Mouse (Mus musculus) duodenum, adult 2 months (tissue): ENCODE data around the gene Pot1b. TPM values are rescaled to one million over a fixed set of nuclear protein-coding genes. Genes with fewer than 3 reads are reported as not detected.

ENCODE experiments used
- polyA plus RNA-seq: library from polyadenylated mRNA; depleted of rRNA; stranded (reverse); fragments of >200 nt; gene quantifications from 2 replicates; pipeline ENCODE4 v1.2.3, GENCODE M21; 2012; ENCODE audit warnings: low replicate concordance; rRNA removed

The Pot1b gene
- polyA plus RNA-seq = 0.14 and 0.64 TPM in 2 replicates

DNA sequence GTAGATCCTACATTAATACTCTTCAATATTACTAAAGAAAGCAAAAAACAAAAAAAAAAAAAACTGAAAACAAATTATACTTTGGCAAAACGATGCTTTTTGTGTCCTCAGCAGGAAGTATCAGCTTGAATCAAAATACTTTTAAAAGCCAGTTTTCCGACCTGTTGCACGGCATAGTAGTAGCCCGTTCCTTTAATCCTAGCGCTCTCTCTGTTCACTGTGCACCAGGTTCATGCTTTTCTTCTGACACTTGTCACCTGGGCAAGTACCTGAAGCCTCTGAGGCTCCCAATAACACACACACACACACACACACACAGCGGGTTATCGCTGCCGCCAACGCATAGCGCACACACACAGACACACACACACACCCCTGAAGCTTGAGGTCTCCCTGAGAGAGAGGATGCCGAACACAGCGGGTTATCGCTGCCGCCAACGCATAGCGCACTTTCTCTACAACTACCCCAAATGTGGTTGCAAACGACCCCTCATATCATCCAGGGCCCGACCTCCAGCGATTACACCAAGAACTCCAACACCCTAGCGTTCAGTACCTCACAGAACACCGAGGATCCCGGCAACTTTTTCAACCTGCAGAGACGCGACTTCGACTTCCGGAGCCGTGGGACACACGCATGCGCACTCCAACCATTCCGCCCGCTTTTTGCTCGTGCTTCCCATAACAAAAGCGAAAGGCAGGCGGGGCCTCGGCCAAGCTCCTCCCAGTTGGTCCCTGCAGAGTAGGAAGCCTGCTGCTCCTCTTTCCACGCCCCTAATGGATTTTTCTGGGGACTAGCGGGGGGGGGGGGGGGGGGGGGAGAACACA, at the start of gene Pot1b:
Gene Pot1b (minus strand): TSS at position 645 of the 828 bp plus-strand sequence.

DNA sequence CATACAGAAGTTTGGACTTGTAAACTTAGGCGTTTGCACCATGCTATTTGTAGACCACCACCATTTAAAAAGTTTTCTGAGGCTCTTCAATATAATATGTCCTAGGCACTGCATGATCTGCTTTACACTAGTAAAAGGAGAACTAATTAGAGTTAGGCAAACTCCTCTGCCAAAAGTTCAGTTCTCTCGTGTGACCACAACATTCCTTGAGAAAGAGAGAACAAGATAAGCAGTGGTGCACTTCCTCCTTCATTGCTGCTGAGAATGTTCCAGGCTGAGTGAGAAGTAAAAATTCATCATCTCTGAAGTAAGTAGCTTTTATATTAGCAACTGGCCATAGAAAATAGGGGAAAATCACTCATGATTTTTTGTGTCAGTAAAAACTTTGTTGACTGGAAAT, 37.4 kb upstream of the Pot1b start, which contains the start of gene Adgre4:
Gene Adgre4 (plus strand): TSS at position 199 of the 400 bp plus-strand sequence.

DNA sequence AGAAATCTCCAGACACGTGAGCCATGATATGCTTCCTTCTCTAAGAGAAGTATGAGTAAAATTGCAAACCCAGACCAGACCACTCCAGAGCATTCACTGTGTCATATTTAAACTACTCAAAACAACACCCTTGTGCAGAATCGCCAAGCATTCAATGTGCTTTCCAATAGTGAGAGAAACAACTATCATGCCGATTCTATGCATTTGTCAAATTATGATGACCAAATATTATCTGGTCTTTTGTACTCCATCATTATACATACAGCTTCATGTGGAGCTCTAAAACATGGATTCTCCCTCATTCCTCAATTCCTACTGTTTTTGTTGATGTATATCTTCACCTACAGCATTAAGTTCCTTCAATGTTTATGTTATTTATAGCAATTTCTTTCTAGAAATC, 87.3 kb downstream of the Pot1b start, which contains the start of gene Vmn2r118:
Gene Vmn2r118 (minus strand): TSS at position 101 of the 400 bp plus-strand sequence.

Other genes starting within 250 kb of the Pot1b start
- gene Vmn2r118, start 87.4 kb downstream of the Pot1b start, polyA plus RNA-seq = not detected in 2 replicates
- 0.23 and 0.41 TPM in 2 replicates for gene Adgre4, start 37.4 kb upstream of the Pot1b start, polyA plus RNA-seq
- gene Zfp119a, start 166.3 kb upstream of the Pot1b start, polyA plus RNA-seq = not detected in 2 replicates
- gene Zfp959, start 179.5 kb upstream of the Pot1b start, polyA plus RNA-seq = 0.09 and 0.28 TPM in 2 replicates
- 0.12 TPM in 1 of 2 replicates, not detected in the other for gene Zfp119b, start 236.9 kb upstream of the Pot1b start, polyA plus RNA-seq
- 6.0 and 12.4 TPM in 2 replicates for gene Ebi3, start 240.0 kb upstream of the Pot1b start, polyA plus RNA-seq
- gene Yju2, start 246.5 kb upstream of the Pot1b start, polyA plus RNA-seq = 4.0 and 4.3 TPM in 2 replicates